Mouse (Mus musculus) frontal cortex, postnatal 36 days (tissue): ENCODE results near the gene Abhd2.

ENCODE experiments used
- DNase-seq, 2 experiments: peaks; one replicate each; pipeline ENCODE4 v3.0.0; 2022; ENCODE audit warnings: low spot score in 2 of 2

The Abhd2 gene

DNA sequence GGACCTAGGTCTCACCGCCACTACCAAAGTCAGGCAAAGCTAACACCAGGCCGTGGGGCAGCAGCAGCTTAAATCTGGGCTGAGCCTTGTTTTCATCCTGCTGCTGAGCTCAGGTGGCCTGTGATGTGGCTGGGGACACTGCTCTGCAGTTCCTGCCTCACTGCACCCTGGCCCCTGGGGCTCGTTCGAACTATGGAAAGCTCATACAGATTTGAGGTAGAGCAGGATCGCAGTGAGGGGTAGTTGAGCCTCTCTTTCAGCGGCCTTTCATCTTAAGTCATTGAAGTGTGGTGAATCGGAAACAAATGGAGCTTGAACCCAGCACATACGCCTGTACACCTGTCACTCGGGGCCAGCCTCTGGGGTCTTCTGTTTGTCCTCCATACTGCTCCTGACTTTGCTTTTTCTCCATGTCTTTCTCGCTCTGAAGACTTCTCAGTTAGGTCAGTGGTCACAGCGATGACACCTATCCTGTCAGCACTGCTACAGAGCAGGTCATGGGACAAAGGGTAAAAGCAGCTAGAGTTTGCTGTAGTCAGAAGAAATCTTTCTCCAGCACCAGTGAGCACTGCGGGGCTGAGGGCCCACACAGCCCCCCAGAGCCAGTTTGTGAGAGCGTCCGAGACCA lies 20.7 kb downstream of the Abhd2 start:
- DNase-seq, result no peak

DNA sequence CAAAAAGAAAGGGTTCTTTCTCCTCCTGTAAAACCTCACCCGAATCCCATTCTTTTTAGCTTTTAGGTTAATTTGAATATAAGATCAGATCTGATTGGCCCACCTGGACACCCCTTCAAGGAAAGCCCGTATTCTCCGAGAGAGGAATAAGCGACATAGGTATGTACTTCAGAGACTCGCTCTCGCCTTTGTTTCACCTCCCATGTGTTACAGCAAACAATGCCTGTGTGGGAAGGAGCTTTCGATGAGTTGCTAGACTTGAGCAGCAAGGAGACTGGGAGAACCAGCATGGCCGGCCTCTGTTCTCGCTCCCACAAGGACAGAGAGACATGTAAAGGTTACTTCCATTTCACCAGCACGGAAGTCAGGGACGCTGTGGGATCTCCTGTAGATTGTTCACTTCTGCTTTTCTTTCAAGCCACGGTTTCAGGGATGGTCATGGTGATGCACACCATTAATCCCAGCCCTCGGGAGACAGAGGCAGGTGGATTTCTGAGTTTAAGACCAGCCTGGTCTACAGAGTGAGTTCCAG lies 21.5 kb downstream of the Abhd2 start:
- no peak for DNase-seq

DNA sequence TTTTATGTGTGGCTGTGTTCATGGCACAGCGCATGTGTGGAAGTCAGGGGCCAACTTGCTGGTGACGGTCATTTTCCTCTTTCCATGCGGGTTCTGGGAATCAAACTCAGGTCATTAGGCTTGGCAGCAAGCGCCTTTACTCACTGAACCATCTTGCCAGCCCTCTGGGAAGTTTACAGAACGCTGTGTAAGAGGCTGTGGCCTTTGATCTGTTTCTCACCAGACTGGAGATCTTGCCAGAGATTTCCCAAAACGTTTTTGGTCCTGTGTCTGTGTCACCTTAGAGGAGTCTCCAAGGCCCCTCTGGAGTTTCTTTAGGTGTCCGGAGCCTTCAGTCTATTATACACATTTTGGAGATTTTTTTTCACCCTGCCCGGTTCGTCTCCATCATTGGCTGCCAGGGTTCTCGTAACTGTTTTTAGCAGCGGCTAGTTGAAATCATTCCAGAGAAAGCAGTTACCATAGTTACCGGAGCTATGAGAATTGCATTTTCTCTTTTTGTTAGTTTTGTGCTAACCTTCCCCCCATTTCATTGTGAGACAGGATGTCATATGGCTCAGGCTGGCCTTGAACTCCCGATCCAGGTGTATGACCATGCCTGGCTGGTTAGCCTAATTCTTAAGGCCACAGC lies 22.3 kb downstream of the Abhd2 start:
- DNase-seq, result no peak

DNA sequence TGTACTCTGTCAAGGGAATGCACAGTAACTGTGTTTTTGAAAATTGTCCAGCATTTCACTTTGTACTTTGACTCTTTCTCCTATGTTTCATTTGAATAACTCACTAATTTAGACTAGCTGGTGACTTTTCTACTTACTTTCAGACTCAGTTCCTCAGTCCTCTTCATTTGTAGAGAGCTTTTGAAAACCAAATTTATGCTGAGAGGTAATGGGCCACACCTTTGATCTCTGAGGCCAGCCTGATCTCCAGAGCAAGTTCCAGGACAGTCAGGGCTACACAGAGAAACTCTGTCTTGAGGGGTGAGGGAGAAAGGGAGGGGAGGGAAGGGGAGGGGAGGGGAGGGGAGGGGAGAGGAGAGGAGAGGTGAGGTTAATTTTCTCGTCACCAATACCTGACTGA lies 25.7 kb downstream of the Abhd2 start:
- DNase-seq, result no peak

DNA sequence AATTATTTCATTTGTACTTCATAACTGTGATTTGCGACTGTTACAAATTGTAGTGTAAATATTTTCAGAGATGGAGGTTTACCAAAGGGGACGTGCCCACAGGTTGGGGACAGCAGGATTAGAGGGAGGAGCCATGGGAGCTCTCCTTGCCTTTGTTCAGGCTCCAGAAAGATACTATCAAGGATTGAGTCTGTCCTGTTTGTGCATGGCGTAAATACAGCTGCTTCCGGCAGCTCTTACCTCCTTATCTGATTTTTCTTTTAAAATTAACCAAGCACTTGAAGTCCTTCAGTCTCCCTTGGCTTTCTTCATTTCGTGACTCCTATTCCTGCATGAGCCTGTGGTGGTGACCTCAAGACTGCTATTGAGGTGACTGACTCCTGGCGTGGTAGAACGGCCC lies 26.5 kb downstream of the Abhd2 start:
- DNase-seq, result no peak

DNA sequence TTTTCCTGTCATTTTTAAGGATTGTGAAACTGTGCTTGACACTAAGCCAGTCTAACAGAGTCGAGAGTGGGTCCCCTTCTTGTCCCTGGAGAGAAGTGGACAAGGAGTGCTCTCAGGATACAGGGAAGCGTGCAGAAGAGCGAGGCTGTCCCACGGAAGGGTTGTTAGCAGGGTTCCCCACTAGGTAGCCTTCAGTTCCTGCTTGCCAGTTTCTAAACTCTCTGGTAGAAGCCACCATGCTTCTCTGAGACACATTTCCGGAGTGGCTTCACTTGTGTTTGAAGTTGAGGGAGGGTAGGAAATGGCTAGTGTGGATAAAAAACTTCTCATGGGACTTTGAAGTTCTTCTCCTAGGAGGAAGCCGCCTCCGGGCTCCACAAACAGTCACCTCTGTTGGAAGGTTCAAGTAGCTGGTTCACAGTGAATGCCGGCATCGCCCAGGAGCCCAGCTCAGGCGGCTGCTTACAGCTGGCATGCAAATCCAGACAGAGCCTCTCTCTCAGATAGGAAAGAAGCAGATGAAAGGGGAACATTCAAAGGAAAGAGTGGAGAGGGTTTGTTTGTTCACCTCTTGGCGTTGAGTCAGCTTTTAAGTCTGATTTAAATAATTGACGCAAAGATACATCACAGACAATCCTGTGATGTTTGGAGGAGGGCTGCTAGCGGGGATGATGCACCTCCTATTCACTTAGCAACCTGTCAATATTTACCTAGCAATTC lies 27.6 kb downstream of the Abhd2 start:
- no peak for DNase-seq

DNA sequence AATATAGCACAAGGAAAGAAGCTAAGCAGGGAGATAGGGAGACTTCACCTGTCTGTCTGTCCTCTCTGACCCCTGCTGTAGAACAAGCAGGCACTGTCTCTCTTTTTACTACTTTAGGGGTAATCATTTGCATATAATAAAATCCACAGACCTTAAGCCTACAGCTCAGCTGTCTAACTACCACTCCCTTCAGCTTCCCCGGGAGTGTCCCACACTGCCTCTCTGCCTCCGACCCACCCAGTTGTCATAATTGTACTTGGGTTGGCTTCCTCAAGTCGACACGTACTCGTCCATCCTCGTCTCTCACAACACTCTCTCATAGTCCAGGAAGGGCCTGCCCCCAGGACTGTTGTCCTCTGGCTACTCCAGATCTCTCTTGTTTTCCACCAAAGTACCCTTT lies 29.1 kb downstream of the Abhd2 start:
- no peak for DNase-seq

DNA sequence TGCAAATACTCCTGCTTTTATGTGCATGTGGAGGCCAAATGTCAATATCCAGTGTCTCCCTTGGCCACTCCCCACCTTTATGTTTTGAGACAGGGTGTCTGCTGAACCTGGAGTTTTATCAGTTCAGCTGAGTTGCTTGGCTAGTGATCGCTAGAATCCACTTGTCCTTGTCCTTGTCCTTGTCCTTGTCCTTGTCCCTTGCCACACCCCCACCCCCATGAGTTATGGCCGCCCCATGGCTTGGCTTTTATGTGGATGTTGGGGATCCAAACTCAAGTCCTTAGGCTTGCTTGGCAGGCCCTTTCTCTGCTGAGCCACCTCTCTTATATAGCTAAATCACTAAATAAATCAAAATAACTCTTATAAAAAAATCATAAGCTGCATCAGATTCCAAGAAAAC lies 29.6 kb downstream of the Abhd2 start:
- DNase-seq, result no peak

DNA sequence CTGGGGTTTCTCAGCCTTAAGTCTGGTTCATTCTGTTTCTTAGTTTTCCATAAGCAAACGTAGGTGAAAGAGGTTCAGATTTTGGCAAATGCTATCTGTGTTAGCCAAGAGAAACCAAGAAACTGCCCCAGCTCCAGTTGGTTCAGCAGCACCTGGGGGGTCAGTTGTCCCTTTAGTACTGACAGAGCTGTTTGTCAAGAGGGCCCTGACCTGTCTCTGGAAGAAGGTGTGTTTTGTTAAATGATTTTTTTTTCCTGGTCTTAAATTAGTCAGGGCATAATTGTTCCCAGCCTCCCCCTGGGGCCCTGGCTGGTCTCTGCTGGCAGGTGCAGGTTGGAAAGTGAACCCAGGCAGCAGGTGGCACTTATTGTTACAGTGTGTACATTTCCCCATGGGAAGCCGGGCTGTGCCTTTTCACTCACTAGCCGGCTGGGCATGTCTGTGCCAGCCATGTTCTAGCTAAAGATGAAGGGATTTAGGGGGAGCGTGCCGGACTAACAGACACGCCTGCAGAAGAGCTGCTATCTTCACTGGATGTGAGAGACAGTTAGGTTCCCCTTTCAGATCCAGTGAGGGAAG lies 30.3 kb downstream of the Abhd2 start:
- DNase-seq, result no peak

DNA sequence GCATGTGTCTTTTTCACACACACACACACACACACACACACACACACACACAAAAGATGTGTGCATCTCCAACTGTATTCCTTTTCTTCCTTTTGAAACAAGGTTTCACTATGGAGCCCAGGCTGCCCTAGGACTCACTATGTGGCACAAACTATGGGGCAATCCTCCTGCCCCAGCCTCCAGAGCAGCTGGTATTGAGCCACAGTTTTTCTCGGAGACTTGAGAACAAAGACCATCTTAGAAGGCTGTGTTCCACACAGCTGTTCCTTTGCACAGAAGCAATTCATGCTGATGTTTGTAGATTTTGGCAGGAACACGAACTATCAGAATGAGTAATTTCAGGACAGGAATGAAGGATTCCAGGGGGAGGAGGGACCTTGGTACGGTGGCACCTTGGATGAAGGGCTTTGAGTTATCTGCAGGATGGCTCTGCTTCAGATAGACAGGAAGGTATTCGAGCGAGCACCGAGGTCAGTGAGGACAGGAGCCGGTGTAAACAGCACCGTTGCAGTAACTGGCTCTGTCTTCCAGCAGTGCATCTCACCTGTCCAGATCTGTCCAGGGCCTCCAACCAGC lies 35.5 kb downstream of the Abhd2 start:
- no peak for DNase-seq

DNA sequence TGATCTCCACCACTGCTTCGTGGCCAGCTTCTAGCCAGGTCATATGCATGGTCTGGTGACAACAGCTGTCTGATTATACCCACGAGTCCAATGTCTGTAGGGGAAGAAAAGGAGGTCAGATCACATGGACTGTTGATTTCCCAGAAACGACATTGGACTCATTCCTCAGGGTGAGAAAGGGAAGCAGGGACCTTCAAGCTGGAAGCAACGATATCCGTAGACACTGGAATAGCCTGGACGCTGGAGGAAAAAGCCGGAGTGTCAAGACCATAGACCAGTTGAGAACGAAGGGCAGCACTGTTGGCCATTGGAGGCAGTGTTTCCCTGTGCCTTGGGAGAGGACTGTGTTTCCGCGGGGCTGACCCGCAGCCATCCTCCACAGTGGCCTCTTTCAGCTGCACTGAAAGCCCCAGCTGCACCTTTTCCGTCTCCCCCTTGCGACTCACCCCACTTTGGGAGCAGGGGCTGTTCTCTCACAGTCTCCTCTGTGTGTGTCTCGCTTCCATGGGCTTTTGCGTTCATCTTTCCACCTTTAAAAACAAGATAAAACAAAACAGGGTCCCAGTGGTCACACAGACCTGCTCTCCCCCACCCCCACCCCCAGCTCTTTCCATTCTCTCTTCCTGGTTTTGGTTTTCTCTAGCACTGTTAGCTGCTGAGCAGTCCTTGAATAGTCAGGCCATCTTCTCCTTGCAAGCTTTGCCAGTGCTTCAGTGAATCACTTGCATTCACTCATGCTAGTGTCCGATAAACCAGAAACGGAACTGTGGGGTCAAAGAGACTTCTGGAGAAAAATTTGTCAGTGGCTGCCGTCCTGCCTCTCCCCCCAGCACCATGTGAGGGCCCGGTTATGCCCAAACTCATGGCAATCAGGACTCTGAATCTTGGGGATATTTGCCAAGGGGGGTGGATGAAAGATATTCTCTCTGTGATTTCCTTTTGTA lies 36.5 kb downstream of the Abhd2 start:
- no peak for DNase-seq

DNA sequence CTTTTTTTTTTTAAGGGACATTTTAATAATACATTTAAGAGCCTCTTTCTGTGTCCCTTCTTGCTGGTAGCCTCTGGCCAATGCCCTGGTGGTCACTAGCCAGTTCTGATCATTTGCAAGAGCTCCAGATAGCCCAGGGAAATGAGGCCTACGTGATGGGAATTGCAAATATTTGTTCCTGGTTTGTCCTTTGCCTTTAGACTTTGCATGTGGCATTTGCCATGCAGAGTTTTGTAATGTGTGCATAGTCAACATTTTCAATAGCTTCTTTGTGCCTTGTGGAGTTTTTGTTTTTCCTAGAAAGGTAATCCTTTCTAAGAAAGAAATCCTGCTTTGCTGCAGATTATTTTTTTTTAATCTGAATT lies 37.2 kb downstream of the Abhd2 start:
- DNase-seq, result no peak

DNA sequence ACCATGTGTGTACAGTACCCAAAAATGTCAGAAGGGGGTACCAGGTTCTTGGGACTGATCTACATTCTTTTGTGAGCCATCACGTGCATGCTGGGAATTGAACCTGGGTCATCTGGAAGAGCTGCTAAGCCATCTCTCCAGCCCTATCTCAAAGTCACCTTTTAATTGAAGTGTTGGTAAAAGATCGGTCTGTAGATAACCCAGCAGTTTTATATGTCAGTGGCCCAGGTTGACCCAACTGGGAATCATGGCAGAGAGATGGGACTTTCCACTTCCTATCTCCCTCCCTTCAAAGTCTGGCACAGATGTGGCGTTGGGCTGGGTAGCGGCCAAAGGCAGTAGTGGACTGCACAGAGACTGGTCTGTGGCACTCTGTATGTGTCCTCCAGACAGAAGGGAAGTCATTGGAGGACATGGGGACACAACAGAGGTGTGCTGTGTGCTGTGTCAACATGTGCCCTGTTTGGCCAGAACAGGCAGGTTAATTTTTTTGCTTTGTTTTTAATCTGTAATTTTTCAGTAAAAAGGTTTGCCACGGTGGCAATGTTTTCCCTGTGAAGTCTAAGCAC lies 38.5 kb downstream of the Abhd2 start:
- DNase-seq, result no peak

DNA sequence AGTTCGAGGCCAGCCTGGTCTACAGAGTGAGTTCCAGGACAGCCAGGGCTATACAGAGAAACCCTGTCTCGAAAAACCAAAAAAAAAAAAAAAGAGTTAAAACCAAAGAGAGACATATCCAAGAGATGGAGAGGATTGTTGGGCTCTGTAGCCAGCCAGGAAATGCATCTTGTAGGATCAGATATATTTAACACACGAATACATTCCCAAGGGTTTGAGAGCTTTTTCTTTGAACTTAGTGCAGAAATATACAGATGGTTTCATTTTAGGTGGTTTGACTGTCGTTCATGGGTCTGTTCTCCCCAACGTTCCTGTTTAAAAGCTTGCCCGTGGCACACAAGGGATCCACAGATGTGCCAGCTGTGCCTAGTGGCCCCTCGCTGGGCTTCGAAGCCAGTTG lies 39.2 kb downstream of the Abhd2 start:
- DNase-seq, result no peak

DNA sequence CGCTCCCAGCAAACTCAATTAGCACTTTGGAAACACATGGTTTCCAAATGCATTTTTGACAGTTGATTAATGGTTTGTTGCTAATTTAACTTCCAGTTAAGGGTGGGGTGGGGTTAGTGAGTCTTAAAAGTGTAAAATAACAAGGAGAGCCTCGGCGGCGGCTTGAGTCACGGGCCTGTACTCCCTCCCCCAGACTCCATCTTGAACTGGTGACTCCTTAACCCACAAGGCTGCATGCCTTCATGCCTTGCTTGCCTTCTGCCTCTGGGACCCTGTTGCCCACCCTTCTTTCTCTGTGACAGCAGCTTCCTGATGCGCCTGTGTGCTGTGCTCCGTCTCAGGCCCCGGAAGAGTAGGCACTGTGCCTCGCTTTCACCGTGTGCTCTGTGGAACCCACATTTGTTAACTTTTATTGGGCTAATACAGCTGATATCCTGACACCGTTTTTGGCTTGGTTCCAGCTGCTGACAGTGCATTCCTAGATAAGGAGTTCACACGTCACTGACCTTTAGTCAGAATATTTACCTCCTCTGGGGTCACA lies 40.6 kb downstream of the Abhd2 start:
- DNase-seq, result no peak

DNA sequence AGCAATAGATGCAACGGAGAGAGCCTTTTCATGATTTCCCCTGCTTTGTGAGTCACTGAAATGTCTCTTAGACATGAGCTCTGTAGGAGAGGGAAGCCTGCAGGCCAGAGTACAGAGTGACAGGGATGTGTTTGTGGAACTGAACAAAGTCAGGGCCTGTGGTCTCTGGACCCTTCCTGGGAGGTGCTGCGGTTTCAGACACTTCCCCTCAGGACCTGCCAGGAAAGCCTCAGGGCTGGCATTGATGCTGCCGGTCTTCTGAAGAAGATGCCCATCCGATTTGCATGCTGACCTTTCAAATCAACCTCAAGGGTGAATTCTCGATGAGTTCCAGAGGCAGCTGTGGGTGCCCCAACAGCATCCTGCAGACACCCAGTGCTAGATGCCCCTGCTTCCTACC lies 41.5 kb downstream of the Abhd2 start:
- DNase-seq, result no peak

DNA sequence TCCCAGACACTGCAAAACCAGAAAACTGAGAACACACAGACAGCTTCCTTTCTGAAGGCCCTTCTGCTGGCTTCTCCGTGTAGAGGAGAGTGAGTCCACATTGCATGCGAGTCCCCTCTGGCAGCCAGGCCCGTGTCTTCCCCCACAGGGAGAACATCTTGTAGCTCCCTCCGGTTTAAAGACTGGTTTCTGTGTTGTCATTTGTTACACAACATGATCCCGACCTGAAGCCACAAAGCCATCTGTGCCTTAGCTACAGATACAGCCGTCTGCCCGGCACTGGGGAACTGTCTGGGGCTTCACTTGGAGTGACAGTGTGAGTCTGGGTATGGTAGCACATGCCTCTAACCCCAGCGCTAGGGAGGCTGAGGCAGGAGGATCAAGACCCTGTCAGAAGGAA lies 42.1 kb downstream of the Abhd2 start:
- no peak for DNase-seq

DNA sequence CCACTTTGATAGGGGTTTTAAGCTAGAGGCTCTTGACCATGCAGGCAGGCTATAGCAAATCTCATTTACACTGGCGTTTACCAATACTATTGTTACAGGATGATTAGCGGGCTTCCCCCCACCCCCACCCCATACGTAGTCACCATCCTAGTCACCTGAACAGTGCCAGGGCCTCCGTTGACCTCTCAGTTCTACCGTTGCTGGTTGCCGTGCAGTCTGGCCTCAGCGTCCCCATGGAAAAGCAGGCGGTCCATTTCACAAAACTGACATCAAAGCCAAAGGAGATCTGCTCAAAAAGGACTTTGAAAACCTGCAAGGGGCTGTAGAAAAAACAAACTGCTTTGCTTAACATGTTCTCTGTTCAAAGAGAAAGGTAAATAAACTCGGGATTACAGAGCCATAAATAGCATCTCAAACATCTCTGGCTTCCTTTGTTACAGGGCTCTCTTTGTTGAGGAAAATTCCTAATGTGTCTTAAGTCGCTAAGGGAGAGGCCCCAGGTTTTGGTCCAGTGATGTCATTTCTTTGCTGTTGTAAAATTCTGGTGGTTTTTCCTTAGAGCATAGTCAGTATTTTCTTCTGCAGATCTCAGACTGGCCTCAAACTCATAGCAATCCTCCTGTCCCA lies 43.2 kb downstream of the Abhd2 start:
- DNase-seq, result no peak

DNA sequence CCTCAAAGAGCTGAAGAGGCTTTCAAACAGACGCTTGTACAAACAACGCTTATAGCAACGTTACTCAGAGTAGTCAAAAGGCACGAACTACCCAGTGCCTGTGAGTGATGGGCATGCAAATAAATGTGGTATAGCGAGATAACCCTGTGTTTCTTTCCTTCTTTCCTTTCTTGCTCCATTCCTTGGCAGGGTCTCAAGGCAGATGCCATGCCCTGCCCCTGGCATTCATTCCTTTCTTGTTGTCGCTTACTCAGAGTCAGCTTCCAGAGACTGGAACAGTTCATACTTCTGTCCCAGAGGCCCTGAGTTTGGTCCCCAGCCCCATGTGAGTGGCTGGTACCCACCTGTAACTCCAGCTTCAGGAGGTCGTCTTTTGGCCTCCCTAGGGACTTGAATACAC lies 44.6 kb downstream of the Abhd2 start:
- DNase-seq, result no peak

DNA sequence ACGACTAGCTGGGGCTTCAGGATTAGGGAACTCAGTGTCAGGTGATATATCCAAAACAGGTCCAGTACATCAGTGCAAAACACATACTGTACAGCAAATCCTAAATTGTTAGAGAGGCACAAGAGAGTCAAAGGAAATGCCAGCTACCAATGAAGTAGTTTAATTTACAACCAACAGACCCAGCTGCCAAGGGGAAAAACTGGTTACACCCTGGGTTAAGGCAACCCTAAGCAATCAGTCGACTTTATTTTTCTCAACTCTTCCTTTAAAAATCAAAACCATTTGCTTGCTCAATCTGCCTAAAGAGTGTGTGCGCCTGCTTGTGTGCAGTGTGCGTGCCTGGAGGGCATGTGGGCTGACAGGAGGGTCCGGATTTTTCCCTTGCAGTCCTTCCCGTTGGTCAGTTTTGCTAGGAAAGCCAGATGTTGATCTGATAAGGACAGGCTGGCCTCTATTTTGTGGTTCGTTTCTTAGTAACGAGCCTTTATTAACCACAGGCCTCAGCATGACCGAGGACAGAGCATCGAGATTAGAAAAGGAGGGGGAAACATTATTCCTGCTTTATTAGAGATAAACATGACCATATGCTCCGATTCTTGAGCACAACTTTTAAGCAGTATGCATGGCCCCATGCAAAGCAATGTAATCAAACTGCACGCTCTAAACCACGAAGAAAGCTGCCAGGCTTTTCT lies 45.3 kb downstream of the Abhd2 start:
- no peak for DNase-seq
